Mouse (Mus musculus): ENCODE measurements around the gene Serpina6.

DNA sequence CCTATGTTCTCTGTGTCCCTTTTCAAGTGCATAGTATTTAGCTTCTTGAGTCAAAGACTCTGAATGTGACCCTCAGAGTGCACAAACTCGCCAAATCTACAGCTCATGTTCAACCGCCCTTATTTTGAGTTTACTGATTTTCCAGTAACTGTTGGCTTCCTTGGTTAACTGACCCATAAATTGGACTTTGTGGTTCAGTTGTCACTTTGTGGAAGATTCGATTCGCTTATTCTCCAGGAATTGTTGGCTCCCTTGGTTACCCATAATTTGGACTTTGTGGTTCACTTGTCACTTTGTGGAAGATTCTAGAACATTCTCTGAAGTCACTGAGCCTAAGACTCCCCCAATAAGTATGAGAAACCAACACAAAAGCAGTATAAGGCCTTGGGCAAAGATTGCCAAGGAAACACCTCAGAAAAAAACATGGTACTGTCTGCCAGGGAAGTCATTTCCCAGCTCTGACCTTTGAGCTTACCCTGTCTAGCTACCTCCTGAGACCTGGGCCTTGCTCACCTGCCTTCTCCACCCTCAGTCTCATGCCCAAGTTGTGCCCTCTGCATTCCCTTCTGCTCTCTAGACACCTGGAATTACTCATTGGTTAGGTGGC is 43.2 kb upstream of the Serpina6 start:
- no peak for TF ChIP-seq GATA2 (IDR thresholded peaks at IDR 0.05; ENCODE audit: borderline replicate concordance, low read depth, low read length)
- TF ChIP-seq CTCF (IDR thresholded peaks at IDR 0.05; ENCODE audit: low read depth, low read length): no peak
- no peak for TF ChIP-seq GATA1 (IDR thresholded peaks at IDR 0.05; ENCODE audit: borderline replicate concordance, low read length)
- no peak for TF ChIP-seq TAL1 (conservative IDR thresholded peaks at IDR 0.05; ENCODE audit: low read depth, low read length)

Data from G1E (cell line).